Mouse (Mus musculus): Measurements from ENCODE around the gene Dnajb14. TPM values are rescaled to one million over a fixed set of nuclear protein-coding genes. Genes with fewer than 3 reads are reported as not detected.
"Not testable (repeated sequence)": the region's sequence is repeated elsewhere in the genome, so short reads cannot be mapped to it uniquely, and the experiment has no call there.

Gene Dnajb14
- polyA plus RNA-seq, 1 experiment from 2014 or later, result 12.1 TPM

DNA sequence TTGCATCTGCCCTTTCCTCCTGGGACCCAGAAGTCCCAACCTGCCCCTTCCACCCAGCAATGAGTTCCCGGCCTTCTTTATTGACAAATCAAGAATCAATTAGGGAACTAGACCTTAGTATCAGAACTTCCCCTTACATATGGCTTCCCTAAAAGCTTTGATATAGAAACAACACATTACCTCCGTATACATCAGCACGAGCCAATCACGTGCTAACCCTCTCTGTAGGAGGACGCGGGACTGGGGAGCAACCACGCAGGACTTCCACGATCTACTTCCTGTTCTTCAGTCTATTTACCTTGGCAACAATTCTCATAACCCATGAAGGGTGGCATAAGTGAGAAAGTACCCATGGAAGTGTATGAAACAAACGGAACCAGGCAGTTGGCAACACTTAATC lies 19.1 kb upstream of the Dnajb14 start:
- DNase-seq (ENCODE audit: low spot score), result no peak
- H3K4me3 ChIP-seq (replicated peaks; ENCODE audit: low read depth, low read length), result no peak overlapping the region
- H3K4me2 ChIP-seq (ENCODE audit: low read length), result no peak overlapping the region
- H3K9me3 ChIP-seq (replicated peaks; ENCODE audit: low read length), result no peaks in the 10 kb centered on the region
- H3K4me1 ChIP-seq (replicated peaks; ENCODE audit: insufficient read depth, low read length), result no peaks in the 10 kb centered on the region
- H3K27ac ChIP-seq, result no peak overlapping the region
- H3K36me3 ChIP-seq (ENCODE audit: insufficient read depth, low read length), result no peaks in the 10 kb centered on the region
- no peak for ATAC-seq (replicated peaks; ENCODE audit: low FRiP score, low read depth)
- no peak for TF ChIP-seq CTCF (IDR thresholded peaks at IDR 0.05; ENCODE audit: low read depth)
- WGBS, result 88% methylated on average over 9 of the region's 9 CpGs
- no peaks in the 10 kb centered on the region for H3K27me3 ChIP-seq (ENCODE audit: insufficient read depth, low read length)
- H3K9ac ChIP-seq (ENCODE audit: low read depth, low read length), result no peak overlapping the region

DNA sequence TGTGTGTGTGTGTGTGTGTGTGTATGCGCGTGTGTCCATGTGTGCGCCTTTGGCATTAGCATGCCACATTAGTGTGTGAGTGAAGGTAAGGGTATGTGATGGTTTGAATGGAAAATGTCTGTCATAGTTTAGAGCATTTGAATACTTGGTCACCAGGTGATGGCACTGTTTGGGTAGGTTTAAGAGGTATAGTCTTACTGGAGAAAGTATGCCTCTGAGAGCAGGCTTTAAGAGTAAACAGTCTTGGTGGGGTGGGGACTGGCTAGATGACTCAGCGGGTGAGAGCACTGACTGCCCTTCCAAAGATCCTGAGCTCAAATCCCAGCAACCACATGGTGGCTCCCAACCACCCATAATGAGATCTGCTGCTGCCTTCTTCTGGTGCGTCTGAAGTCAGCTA lies 17.8 kb upstream of the Dnajb14 start:
- WGBS, result 86% methylated on average over 5 of the region's 5 CpGs
- no peak for DNase-seq (ENCODE audit: low spot score)
- Histone ChIP-seq H3K4me1 (replicated peaks; ENCODE audit: insufficient read depth, low read length) (no peaks in the 10 kb centered on the region), H3K27ac (no peak overlapping the region), H3K36me3 (ENCODE audit: insufficient read depth, low read length) (no peaks in the 10 kb centered on the region), H3K9ac (ENCODE audit: low read depth, low read length) (no peak overlapping the region), H3K9me3 (replicated peaks; ENCODE audit: low read length) (no peaks in the 10 kb centered on the region), H3K4me3 (replicated peaks; ENCODE audit: low read depth, low read length) (no peak overlapping the region), H3K27me3 (ENCODE audit: insufficient read depth, low read length) (no peaks in the 10 kb centered on the region), H3K4me2 (ENCODE audit: low read length) (no peak overlapping the region)
- no peak for ATAC-seq (replicated peaks; ENCODE audit: low FRiP score, low read depth)
- TF ChIP-seq CTCF (IDR thresholded peaks at IDR 0.05; ENCODE audit: low read depth), result no peak

DNA sequence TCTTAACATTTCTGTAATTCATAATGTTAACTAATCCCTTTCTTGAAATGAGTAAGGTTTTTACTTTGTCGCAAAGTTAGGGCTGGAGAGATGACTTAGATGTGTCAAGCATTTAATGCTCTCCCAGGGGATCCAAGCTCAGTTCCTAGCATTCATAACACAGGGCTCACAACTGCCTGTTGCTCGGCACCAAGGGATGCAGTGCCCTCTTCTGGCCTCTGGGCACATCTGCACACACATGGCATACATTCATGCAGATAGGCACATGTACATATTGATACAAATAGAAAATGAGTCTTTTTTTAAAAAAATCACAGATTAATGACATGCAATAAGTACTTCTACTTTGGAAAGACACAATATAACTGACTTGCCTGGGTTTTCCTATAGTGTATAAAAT lies 16.3 kb upstream of the Dnajb14 start:
- 89% methylated on average over 2 of the region's 2 CpGs for WGBS

DNA sequence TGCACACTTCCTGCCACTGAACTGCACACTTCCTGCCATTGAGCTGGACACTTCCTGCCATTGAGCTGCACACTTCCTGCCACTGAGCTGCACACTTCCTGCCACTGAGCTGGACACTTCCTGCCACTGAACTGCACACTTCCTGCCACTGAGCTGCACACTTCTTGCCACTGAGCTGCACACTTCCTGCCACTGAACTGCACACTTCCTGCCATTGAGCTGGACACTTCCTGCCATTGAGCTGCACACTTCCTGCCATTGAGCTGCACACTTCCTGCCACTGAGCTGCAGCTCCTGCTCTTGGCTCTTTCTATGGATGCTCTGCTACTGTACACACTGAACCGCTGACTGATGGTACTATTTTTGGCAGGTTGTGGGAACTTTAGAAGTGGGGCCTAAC lies 14.5 kb upstream of the Dnajb14 start:
- ATAC-seq (replicated peaks; ENCODE audit: low FRiP score, low read depth); H3K4me3 ChIP-seq (replicated peaks; ENCODE audit: low read depth, low read length); H3K27me3 ChIP-seq (ENCODE audit: insufficient read depth, low read length); H3K9ac ChIP-seq (ENCODE audit: low read depth, low read length); H3K36me3 ChIP-seq (ENCODE audit: insufficient read depth, low read length); H3K4me2 ChIP-seq (ENCODE audit: low read length); H3K9me3 ChIP-seq (replicated peaks; ENCODE audit: low read length); DNase-seq (ENCODE audit: low spot score); H3K4me1 ChIP-seq (replicated peaks; ENCODE audit: insufficient read depth, low read length): not testable (repeated sequence)
- 0 out of 2 replicates have a peak overlapping the region, but pooled peaks have one; percentile 15 for H3K27ac ChIP-seq
- WGBS, result 87% methylated on average over 1 of the region's 1 CpGs

More for the DNA sequence above, 16.3 kb upstream of the Dnajb14 start:
- Histone ChIP-seq H3K4me2 (ENCODE audit: low read length) (no peak overlapping the region), H3K36me3 (ENCODE audit: insufficient read depth, low read length) (no peaks in the 10 kb centered on the region), H3K9me3 (replicated peaks; ENCODE audit: low read length) (no peaks in the 10 kb centered on the region), H3K27me3 (ENCODE audit: insufficient read depth, low read length) (no peaks in the 10 kb centered on the region), H3K4me3 (replicated peaks; ENCODE audit: low read depth, low read length) (no peak overlapping the region), H3K27ac (no peak overlapping the region), H3K4me1 (replicated peaks; ENCODE audit: insufficient read depth, low read length) (no peaks in the 10 kb centered on the region), H3K9ac (ENCODE audit: low read depth, low read length) (no peak overlapping the region)
- TF ChIP-seq CTCF (IDR thresholded peaks at IDR 0.05; ENCODE audit: low read depth), result no peak
- no peak for DNase-seq (ENCODE audit: low spot score)
- no peak for ATAC-seq (replicated peaks; ENCODE audit: low FRiP score, low read depth)

DNA sequence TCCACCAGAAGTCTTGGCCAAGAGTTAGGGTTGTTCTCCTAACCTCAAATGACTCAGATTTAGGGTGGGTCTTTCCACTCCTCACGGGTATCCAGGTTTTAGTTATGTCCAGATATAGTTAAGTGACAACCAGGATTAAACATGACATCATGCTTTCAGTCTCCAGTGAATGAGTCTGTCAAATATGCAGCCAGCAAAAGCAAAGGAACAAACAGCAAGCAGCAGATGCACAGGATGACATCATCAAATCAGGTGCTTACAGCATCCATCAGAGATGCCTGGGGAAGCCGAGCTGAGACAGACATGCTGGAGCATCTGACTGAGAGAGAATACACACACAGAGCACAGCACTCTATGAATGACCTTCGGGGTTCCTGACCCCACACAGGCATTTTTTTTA lies 12.1 kb upstream of the Dnajb14 start:
- Histone ChIP-seq H3K27me3 (ENCODE audit: insufficient read depth, low read length) (no peaks in the 10 kb centered on the region), H3K9me3 (replicated peaks; ENCODE audit: low read length) (no peaks in the 10 kb centered on the region), H3K4me2 (ENCODE audit: low read length) (no peak overlapping the region), H3K36me3 (ENCODE audit: insufficient read depth, low read length) (no peaks in the 10 kb centered on the region), H3K9ac (ENCODE audit: low read depth, low read length) (no peak overlapping the region), H3K4me1 (replicated peaks; ENCODE audit: insufficient read depth, low read length) (no peaks in the 10 kb centered on the region), H3K4me3 (replicated peaks; ENCODE audit: low read depth, low read length) (no peak overlapping the region), H3K27ac (no peak overlapping the region)
- TF ChIP-seq CTCF (IDR thresholded peaks at IDR 0.05; ENCODE audit: low read depth), result no peak
- 74% methylated on average over 3 of the region's 3 CpGs for WGBS
- DNase-seq (ENCODE audit: low spot score), result no peak
- ATAC-seq (replicated peaks; ENCODE audit: low FRiP score, low read depth), result no peak

DNA sequence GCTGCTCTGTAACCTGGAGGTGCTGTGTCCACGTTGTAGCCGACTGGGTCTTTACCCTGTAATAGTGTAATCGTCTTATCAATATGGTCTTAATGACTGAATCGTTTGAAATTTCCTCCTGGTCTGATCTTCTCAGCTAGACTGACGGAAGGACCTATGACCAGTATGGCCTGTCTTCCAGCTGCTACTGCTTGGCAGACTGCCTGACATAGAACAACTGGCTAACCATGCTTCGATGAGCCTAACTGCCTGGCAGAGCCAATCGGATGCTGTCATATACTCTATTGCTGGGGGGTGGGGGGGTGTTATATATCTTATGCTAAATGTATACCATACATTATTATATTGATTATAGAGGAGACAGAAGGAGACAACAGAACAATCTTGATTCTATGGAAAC lies 11.4 kb upstream of the Dnajb14 start:
- H3K4me2 ChIP-seq (ENCODE audit: low read length), result no peak overlapping the region
- H3K4me3 ChIP-seq (replicated peaks; ENCODE audit: low read depth, low read length), result no peak overlapping the region
- H3K27me3 ChIP-seq (ENCODE audit: insufficient read depth, low read length), result no peaks in the 10 kb centered on the region
- H3K4me1 ChIP-seq (replicated peaks; ENCODE audit: insufficient read depth, low read length), result no peaks in the 10 kb centered on the region
- ATAC-seq (replicated peaks; ENCODE audit: low FRiP score, low read depth) (no peak), DNase-seq (ENCODE audit: low spot score) (no peak)
- H3K9me3 ChIP-seq (replicated peaks; ENCODE audit: low read length), result no peaks in the 10 kb centered on the region
- H3K27ac ChIP-seq, result no peak overlapping the region
- WGBS, result 65% methylated on average over 7 of the region's 7 CpGs
- TF ChIP-seq CTCF (IDR thresholded peaks at IDR 0.05; ENCODE audit: low read depth), result no peak
- no peaks in the 10 kb centered on the region for H3K36me3 ChIP-seq (ENCODE audit: insufficient read depth, low read length)
- H3K9ac ChIP-seq (ENCODE audit: low read depth, low read length), result no peak overlapping the region

DNA sequence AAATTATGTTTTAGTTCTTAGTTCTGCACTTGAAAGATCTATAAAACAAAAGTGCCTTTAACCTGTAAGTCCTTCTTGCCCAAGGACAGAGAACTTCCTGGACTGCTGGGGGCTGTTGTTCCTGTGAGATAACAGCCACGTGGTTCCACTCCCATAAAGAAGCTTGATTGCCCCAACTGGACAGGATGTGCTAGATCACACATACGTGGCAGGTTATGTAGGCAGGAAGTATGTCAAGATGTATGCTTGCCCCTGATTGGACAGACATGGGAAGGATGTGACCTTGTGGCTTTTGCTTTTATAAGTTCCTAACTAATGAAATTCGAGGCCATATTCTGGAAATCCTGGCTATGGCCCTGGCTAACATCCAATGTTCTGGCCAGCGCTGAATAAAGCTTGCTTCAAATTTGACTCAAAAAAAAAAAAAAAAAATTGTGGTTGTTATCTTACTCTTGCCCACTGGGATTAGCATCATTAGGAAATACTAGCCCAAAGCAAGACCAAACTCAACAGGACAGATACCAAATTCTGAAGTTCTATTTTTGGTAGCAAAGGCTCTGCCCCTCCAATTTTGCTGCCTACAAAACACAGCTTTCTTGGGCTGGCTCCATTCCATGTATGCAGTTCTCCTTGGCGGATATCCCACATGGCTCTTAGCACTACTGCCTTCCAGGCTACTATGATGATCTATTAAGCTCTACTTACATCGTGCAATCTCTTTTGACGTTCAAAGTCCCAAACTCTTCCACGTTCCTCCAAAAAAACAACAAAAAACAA lies 6.9 kb upstream of the Dnajb14 start:
- Histone ChIP-seq H3K27ac (no peak overlapping the region), H3K4me3 (replicated peaks; ENCODE audit: low read depth, low read length) (no peak overlapping the region), H3K4me2 (ENCODE audit: low read length) (no peak overlapping the region), H3K36me3 (ENCODE audit: insufficient read depth, low read length) (no peaks in the 10 kb centered on the region), H3K4me1 (replicated peaks; ENCODE audit: insufficient read depth, low read length) (no peaks in the 10 kb centered on the region), H3K9ac (ENCODE audit: low read depth, low read length) (no peak overlapping the region), H3K9me3 (replicated peaks; ENCODE audit: low read length) (no peaks in the 10 kb centered on the region), H3K27me3 (ENCODE audit: insufficient read depth, low read length) (no peaks in the 10 kb centered on the region)
- WGBS, result 47% methylated on average over 8 of the region's 8 CpGs
- no peak for ATAC-seq (replicated peaks; ENCODE audit: low FRiP score, low read depth)
- no peak for TF ChIP-seq CTCF (IDR thresholded peaks at IDR 0.05; ENCODE audit: low read depth)
- peak; percentile 60 for DNase-seq (ENCODE audit: low spot score)
